Mouse (Mus musculus) ES-E14 (cell line): ENCODE data around the gene Psma7. TPM values are rescaled to one million over a fixed set of nuclear protein-coding genes. Genes with fewer than 3 reads are reported as not detected.
A peak's percentile ranks its signal among the peaks of the same experiment; 100 is the strongest.

ENCODE experiments used
- DNase-seq: peaks from one replicate; pipeline ENCODE4 v3.0.0-alpha.2; 2013; ENCODE audit warnings: low read depth, low spot score
- H3K27ac ChIP-seq: 2 replicates; pipeline ENCODE4 v1.5.1; 2012; ENCODE audit warnings: low read depth, mild to moderate bottlenecking, low read length, moderate library complexity, mixed read lengths; ENCODE audit not compliant: poor library complexity, insufficient read depth, severe bottlenecking
- H3K36me3 ChIP-seq: 2 replicates; pipeline ENCODE4 v1.6.1; 2012; ENCODE audit warnings: mild to moderate bottlenecking, low read length, moderate library complexity, mixed read lengths; ENCODE audit not compliant: control insufficient read depth, poor library complexity, insufficient read depth, severe bottlenecking
- H3K4me1 ChIP-seq, 2 experiments: fragments of 150-350 bp in 1 of 2; sonication (generic) in 1 of 2; 2 replicates each; pipeline ENCODE4 v1.6.1; 2012; ENCODE audit warnings: low read length in 2 of 2, mild to moderate bottlenecking in 1 of 2, mixed read lengths in 1 of 2; ENCODE audit not compliant: control insufficient read depth in 2 of 2, insufficient read depth in 2 of 2, poor library complexity in 1 of 2
- H3K4me3 ChIP-seq, 2 experiments: fragments of 150-350 bp in 1 of 2; sonication (generic) in 1 of 2; 2 replicates each; pipeline ENCODE4 v1.5.1; 2012; ENCODE audit warnings: low read length in 2 of 2, low read depth in 1 of 2, mild to moderate bottlenecking in 1 of 2, mixed read lengths in 1 of 2; ENCODE audit not compliant: insufficient read depth in 1 of 2, poor library complexity in 1 of 2, severe bottlenecking in 1 of 2
- H3K9ac ChIP-seq: 2 replicates; pipeline ENCODE4 v1.6.1; 2012; ENCODE audit warnings: low read depth, mild to moderate bottlenecking, low read length, mixed read lengths; ENCODE audit not compliant: poor library complexity, insufficient read depth, severe bottlenecking
- H3K9me3 ChIP-seq: fragments of 150-350 bp; sonication (generic); 2 replicates; pipeline ENCODE4 v1.6.1; 2012; ENCODE audit warnings: low read depth, mild to moderate bottlenecking, low read length; ENCODE audit not compliant: control insufficient read depth, insufficient read depth
- CHD2 ChIP-seq: IDR thresholded peaks from 2 replicates; pipeline ENCODE4 v1.6.1; 2014; ENCODE audit warnings: mild to moderate bottlenecking, low read depth, low read length, inconsistent platforms
- HCFC1 ChIP-seq: IDR thresholded peaks from 2 replicates; pipeline ENCODE4 v1.6.1; 2012; ENCODE audit warnings: low read length, inconsistent platforms, borderline replicate concordance; ENCODE audit not compliant: insufficient read depth
- MAFK ChIP-seq: IDR thresholded peaks from 2 replicates; pipeline ENCODE4 v1.6.1; 2014; ENCODE audit warnings: mild to moderate bottlenecking, low read depth, low read length, inconsistent platforms; ENCODE audit not compliant: insufficient read depth
- ZC3H11A ChIP-seq: IDR thresholded peaks from 2 replicates; pipeline ENCODE4 v1.6.1; 2012; ENCODE audit warnings: low read depth, mild to moderate bottlenecking, inconsistent platforms, low read length, borderline replicate concordance
- ZNF384 ChIP-seq: IDR thresholded peaks from 2 replicates; pipeline ENCODE4 v1.6.1; 2012; ENCODE audit warnings: low read depth, low read length, inconsistent platforms
- in situ Hi-C, 2 experiments: fragments of 600-800 bp; cut with MboI; formaldehyde crosslinking; loops; one replicate each; pipeline ENCODE4 v1.15.1; 2025; ENCODE audit warnings: low sequenced_read_pairs in 2 of 2, inconsistent platforms in 1 of 2; ENCODE audit not compliant: unreplicated experiment in 2 of 2
- total RNA-seq: library from RNA; depleted of rRNA; stranded (reverse); fragments of 300-350 nt; gene quantifications from 2 replicates; pipeline ENCODE4 v1.2.3, GENCODE M21; 2012

The Psma7 gene
- total RNA-seq, 1 experiment = 381 TPM

DNA sequence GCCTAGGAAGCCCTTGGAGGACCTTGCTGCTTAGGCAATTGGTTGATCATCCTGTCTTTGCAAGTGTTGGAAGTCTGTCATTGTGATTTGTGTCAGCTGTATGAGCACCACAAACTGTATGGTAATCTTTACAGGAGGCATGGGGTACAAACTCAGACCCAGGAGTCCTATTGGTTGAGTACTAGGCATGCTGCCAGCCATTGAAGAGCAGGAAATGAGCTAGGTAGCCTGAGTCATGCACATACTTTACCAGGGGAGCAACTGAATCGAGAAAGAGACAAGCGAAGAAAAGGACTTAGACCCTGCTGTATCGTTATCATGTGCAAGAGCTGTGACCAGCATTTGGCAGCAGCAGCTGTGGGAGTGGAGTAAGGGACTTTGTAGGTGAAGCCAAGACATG lies 9.3 kb downstream of the Psma7 start:
- Histone ChIP-seq H3K36me3 (peaks cover 73% of the 10 kb centered on the region), H3K9ac (no peak overlapping the region)

DNA sequence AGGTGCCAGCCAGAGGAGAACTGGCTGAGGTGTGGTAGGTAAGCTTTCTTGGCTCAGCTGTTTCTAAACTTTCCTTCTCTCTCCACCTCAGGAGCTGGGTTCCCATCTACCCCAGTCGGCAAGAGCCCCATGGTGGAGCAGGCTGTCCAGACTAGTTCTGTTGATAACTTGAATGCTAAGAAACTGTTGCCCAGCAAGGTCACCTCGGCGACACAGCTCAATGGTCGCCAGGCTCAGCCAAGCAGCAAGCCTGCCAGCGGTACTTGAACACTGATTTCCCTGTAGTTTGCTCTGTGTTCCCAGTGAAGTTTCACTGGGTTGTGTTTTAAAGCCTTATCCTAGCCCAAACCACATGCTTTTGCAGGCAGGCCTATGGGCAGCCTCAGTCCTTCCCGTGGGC lies 11.0 kb downstream of the Psma7 start:
- in situ Hi-C loops = no loop called here
- Histone ChIP-seq H3K9me3 (no peaks in the 10 kb centered on the region), H3K27ac (no peak overlapping the region), H3K9ac (no peak overlapping the region), H3K36me3 (peaks cover 69% of the 10 kb centered on the region), H3K4me1 (peaks cover 3 to 18% of the 10 kb centered on the region in 2 experiments; a peak in 1 of 4 replicates), H3K4me3 (no peak overlapping the region)
- TF ChIP-seq MAFK (no peak), ZC3H11A (no peak), HCFC1 (no peak), CHD2 (no peak), ZNF384 (no peak)
- DNase-seq = no peak

More for the DNA sequence above, 9.3 kb downstream of the Psma7 start:
- DNase-seq = no peak
- no peak for TF ChIP-seq ZC3H11A
- TF ChIP-seq CHD2 = no peak
- TF ChIP-seq ZNF384 = no peak
- no peak for TF ChIP-seq MAFK
- no peak for TF ChIP-seq HCFC1
- in situ Hi-C loops = no loop called here
- H3K4me1 ChIP-seq = peaks cover 3 to 17% of the 10 kb centered on the region in 2 experiments; a peak in 1 of 4 replicates
- no peak overlapping the region for H3K4me3 ChIP-seq
- no peaks in the 10 kb centered on the region for H3K9me3 ChIP-seq
- H3K27ac ChIP-seq = no peak overlapping the region

DNA sequence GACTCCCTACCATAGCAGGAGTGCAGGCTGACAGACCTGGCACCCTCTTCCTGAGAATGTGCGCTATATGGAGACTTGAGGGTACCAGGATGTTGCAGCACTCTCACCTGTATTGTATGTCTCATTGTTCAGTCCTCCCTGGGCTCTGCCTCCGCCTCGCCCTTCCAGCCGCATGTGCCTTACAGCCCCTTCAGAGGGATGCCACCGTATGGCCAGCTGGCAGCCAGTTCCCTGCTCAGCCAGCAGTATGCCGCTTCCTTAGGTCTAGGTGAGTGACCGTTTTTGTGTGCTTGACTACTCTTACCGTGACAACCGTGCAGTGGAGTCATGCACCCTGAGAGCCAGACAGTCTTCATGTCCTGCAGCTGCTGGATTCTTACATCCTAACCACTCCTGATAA lies 14.5 kb downstream of the Psma7 start:
- DNase-seq = no peak
- Histone ChIP-seq H3K9me3 (no peaks in the 10 kb centered on the region), H3K36me3 (peaks cover 41% of the 10 kb centered on the region), H3K9ac (no peak overlapping the region), H3K4me1 (peaks cover 0 to 6% of the 10 kb centered on the region in 2 experiments; a peak in 1 of 4 replicates), H3K27ac (no peak overlapping the region), H3K4me3 (no peak overlapping the region)
- in situ Hi-C loops = no loop called here
- TF ChIP-seq MAFK = no peak
- TF ChIP-seq ZNF384 = no peak
- TF ChIP-seq ZC3H11A = no peak
- no peak for TF ChIP-seq CHD2
- TF ChIP-seq HCFC1 = no peak

DNA sequence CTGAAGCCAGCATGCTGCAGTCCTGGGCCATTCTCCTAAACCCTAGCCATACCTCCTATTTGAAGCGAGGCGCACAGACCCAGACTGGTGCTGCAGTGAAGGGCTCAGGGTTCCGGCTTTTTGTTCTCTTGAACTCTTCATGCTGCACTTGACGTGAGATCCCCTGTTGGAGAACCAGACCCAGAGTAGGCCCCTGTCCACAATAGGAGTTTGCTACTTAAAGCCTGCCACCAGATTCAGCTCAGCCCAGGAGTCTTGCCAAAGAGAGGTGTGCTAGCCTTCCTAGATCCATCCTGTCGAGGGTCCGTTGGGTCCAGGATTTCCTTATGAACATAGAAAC lies 16.4 kb downstream of the Psma7 start:
- in situ Hi-C loops = no loop called here
- no peak overlapping the region for H3K27ac ChIP-seq

More for the DNA sequence above, 16.4 kb downstream of the Psma7 start:
- Histone ChIP-seq H3K9ac (peak overlapping the region; percentile 96), H3K36me3 (peaks cover 28% of the 10 kb centered on the region), H3K4me1 (peaks cover 0 to 6% of the 10 kb centered on the region in 2 experiments; a peak in 1 of 4 replicates), H3K9me3 (no peaks in the 10 kb centered on the region), H3K4me3 (peak overlapping the region; percentile 76 to 97)
- no peak for DNase-seq
- TF ChIP-seq CHD2 (no peak), MAFK (no peak)
